Mouse (Mus musculus): Measurements from ENCODE around the gene Tcf7l1. TPM values are rescaled to one million over a fixed set of nuclear protein-coding genes. Genes with fewer than 3 reads are reported as not detected.
A peak's percentile ranks its signal among the peaks of the same experiment; 100 is the strongest.

Tcf7l1 gene
- total and polyA plus RNA-seq, 2 experiments from 2014 or later = 3.1 to 5.8 TPM

DNA sequence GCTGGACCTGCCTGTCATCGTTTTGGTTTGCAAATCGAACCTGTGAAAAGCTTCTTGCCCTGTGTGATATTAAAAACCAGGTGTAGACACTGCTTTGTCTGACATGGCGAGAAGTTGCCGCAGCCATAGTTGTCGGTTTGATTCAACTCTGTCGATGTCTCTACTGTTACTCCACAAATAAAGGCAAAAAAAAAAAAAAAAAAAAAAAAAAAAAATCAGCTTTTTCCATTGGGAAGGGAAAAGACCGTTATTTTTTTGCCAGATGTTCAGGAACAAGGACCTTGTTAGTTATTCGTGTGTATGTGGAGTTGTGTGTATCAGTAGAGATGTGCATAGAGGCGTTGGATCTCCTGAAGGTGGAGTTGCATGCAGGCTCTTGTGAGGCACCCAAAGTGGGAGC is 36.7 kb upstream of the Tcf7l1 start:
- no peak for TF ChIP-seq CTCF (IDR thresholded peaks at IDR 0.05)
- Histone ChIP-seq H3K4me3 (ENCODE audit: low read depth, low read length) (no peak overlapping the region), H3K4me1 (ENCODE audit: insufficient read depth, low read length) (0 out of 2 replicates have a peak, but pooled peaks cover 3% of the 10 kb centered on the region), H3K27me3 (ENCODE audit: insufficient read depth, low read length) (0 out of 2 replicates have a peak, but pooled peaks cover 4% of the 10 kb centered on the region), H3K36me3 (ENCODE audit: insufficient read depth, low read length) (no peaks in the 10 kb centered on the region), H3K4me2 (ENCODE audit: low read depth, low read length, poor library complexity, severe bottlenecking) (peak overlapping the region; percentile 38; the same call in 1 of the 2 replicates), H3K9ac (replicated peaks; ENCODE audit: low read length, poor library complexity, severe bottlenecking) (no peak overlapping the region), H3K27ac (ENCODE audit: low read depth, low read length) (no peak overlapping the region), H3K9me3 (ENCODE audit: low read length) (no peaks in the 10 kb centered on the region)
- WGBS = 48% methylated on average over 9 of the region's 9 CpGs
- no peak for DNase-seq (ENCODE audit: low spot score)
- no peak for ATAC-seq (ENCODE audit: low FRiP score)

DNA sequence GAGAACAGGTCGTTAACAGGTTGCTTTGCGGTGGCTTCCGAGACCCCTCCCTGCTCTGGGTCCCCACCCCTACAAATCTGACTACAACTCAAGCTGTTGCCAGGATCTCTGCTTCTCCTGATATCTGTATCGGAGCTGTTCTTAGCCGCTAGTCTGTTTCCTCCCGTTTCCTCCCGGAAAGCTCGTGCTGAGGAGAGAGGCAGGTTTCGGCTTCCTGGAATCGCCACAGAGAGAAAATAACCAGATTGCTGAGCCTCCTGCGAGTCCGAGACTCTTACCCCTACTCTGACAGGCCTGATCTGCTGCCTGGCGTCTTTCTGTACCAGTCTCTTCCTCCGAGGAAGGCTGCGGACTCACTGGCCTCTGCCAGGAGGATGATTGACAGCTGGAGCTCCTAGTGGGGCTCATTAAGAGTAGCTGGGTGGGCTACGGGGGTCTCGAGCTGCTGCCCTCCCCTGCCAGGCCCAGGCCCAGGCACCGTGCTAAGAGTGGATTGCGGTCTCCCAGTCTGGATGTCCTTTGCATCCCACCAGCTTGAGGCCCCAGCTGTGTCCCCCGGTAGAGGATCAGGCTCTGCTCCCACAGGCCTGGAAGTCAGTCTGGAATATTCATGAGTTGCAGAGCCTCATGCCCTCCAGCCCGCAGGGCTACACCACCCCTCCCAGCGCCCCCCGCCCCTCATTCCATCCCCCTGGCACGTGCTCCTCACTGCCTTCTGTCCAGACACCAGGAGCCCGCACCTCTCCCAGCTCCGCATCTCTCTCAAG is 36.1 kb upstream of the Tcf7l1 start:
- Histone ChIP-seq H3K9ac (replicated peaks; ENCODE audit: low read length, poor library complexity, severe bottlenecking) (peak overlapping the region; percentile 19; the same call in 1 of the 2 replicates), H3K36me3 (ENCODE audit: insufficient read depth, low read length) (no peaks in the 10 kb centered on the region), H3K27me3 (ENCODE audit: insufficient read depth, low read length) (0 out of 2 replicates have a peak, but pooled peaks cover 4% of the 10 kb centered on the region), H3K4me1 (ENCODE audit: insufficient read depth, low read length) (0 out of 2 replicates have a peak, but pooled peaks cover 3% of the 10 kb centered on the region), H3K4me2 (ENCODE audit: low read depth, low read length, poor library complexity, severe bottlenecking) (peak overlapping the region; percentile 38), H3K9me3 (ENCODE audit: low read length) (no peaks in the 10 kb centered on the region), H3K4me3 (ENCODE audit: low read depth, low read length) (peak overlapping the region; percentile 11; the same call in 1 of the 2 replicates), H3K27ac (ENCODE audit: low read depth, low read length) (no peak overlapping the region; the same call in 1 of the 2 replicates)
- no peak for DNase-seq (ENCODE audit: low spot score)
- TF ChIP-seq CTCF (IDR thresholded peaks at IDR 0.05) = no peak
- WGBS = 5% methylated on average over 26 of the region's 26 CpGs
- ATAC-seq (ENCODE audit: low FRiP score) = peak; percentile 42

DNA sequence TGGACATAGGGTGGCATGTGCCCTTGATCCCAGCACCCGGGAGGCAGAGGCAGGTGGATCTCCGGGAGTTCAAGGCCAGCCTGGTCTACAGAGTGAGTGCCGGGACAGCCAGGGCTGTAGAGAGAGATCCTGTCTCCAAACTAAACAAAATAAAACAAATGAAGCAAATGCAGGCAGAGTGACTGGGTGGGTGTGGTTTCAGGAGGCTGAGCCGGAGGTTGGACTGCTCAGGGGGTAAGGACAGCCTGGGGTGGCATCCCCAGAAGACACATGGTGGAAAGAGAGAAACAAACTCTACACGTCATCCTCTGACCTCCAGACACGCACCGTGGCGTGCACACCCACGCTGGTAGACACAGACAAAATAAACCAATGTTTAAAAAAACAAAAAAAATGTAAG is 24.4 kb upstream of the Tcf7l1 start:
- Histone ChIP-seq H3K4me2 (ENCODE audit: low read depth, low read length, poor library complexity, severe bottlenecking) (no peak overlapping the region), H3K9me3 (ENCODE audit: low read length) (no peaks in the 10 kb centered on the region), H3K27ac (ENCODE audit: low read depth, low read length) (no peak overlapping the region), H3K27me3 (ENCODE audit: insufficient read depth, low read length) (no peaks in the 10 kb centered on the region), H3K36me3 (ENCODE audit: insufficient read depth, low read length) (no peaks in the 10 kb centered on the region), H3K9ac (replicated peaks; ENCODE audit: low read length, poor library complexity, severe bottlenecking) (no peak overlapping the region), H3K4me1 (ENCODE audit: insufficient read depth, low read length) (no peaks in the 10 kb centered on the region), H3K4me3 (ENCODE audit: low read depth, low read length) (no peak overlapping the region)
- no peak for TF ChIP-seq CTCF (IDR thresholded peaks at IDR 0.05)
- 76% methylated on average over 9 of the region's 9 CpGs for WGBS
- DNase-seq (ENCODE audit: low spot score) (no peak), ATAC-seq (ENCODE audit: low FRiP score) (no peak)

DNA sequence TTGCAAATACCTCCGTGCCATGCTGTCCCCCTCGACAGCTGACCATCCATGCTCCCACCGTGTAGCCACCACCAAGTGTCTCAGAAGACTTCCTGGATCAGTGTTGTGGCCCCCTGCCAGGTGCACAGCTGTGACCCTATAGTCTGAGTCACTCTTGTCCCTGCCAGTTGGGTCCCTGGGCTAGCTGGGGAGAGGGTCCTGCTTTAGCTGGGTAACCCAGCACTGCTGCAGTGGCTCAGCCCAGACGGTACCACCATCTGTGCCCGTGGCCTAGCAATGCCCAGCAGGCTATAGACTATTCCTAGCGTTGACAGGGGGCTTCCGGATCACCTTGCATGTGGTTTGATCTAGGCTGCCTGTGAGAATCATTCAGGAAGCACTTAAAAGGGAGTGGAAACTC is 21.2 kb upstream of the Tcf7l1 start:
- WGBS = 70% methylated on average over 7 of the region's 7 CpGs
- H3K27ac ChIP-seq (ENCODE audit: low read depth, low read length) = no peak overlapping the region
- no peaks in the 10 kb centered on the region for H3K27me3 ChIP-seq (ENCODE audit: insufficient read depth, low read length)
- H3K4me2 ChIP-seq (ENCODE audit: low read depth, low read length, poor library complexity, severe bottlenecking) = no peak overlapping the region
- DNase-seq (ENCODE audit: low spot score) (no peak), ATAC-seq (ENCODE audit: low FRiP score) (no peak)
- H3K36me3 ChIP-seq (ENCODE audit: insufficient read depth, low read length) = no peaks in the 10 kb centered on the region
- H3K9ac ChIP-seq (replicated peaks; ENCODE audit: low read length, poor library complexity, severe bottlenecking) = no peak overlapping the region
- H3K4me1 ChIP-seq (ENCODE audit: insufficient read depth, low read length) = no peaks in the 10 kb centered on the region
- TF ChIP-seq CTCF (IDR thresholded peaks at IDR 0.05) = no peak
- H3K4me3 ChIP-seq (ENCODE audit: low read depth, low read length) = no peak overlapping the region
- H3K9me3 ChIP-seq (ENCODE audit: low read length) = no peaks in the 10 kb centered on the region

DNA sequence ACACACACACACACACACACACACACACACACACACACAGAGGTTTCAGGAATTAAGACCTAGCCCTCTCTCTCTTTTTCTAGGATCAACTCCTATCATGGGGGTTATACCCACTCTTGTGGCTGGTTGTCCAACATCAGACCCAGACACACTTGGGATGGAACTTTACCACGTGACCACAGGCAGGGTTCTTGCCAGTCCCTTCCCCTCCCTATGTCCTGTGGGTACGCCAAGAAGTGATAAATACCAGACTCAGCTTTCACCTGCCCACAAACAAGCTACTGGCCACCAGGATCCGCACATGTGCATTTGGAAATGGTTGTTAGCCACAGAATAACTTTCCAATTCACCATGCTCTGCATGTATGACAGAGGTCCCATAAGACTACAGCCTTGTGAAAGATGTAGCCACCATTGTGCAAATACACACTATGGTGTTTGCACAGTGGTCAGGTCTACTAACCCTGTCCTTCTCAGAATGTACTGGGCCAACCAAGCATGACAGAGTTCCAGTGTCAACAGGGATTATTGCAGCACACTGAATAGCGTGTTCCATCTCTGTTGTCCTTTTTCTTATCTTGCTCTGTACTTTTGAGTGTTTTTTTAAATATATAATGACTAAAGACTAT is 20.6 kb upstream of the Tcf7l1 start:
- no peak for ATAC-seq (ENCODE audit: low FRiP score)
- no peaks in the 10 kb centered on the region for H3K27me3 ChIP-seq (ENCODE audit: insufficient read depth, low read length)
- DNase-seq (ENCODE audit: low spot score) = no peak

DNA sequence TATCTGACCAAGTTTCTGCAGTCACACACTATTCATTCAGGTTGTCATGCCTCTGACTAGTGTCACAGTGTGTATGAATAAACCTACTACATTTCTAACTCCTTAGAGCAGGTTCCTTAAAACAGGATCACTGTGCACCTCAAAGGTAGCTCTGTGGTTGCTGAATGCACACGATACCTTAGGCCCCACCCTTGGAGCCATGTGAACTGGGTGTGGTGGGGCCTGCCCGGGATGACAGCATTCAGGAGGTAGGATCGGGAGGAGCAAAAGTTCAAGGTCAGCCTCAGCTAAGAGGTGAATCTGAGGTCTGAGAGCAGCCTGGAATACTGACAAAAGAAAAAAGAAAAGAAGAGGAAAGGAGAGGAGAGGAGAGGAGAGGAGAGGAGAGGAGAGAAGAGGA is 19.3 kb upstream of the Tcf7l1 start:
- Histone ChIP-seq H3K9ac (replicated peaks; ENCODE audit: low read length, poor library complexity, severe bottlenecking) (no peak overlapping the region), H3K4me3 (ENCODE audit: low read depth, low read length) (no peak overlapping the region), H3K27ac (ENCODE audit: low read depth, low read length) (no peak overlapping the region), H3K4me2 (ENCODE audit: low read depth, low read length, poor library complexity, severe bottlenecking) (no peak overlapping the region), H3K4me1 (ENCODE audit: insufficient read depth, low read length) (no peaks in the 10 kb centered on the region), H3K27me3 (ENCODE audit: insufficient read depth, low read length) (no peaks in the 10 kb centered on the region), H3K36me3 (ENCODE audit: insufficient read depth, low read length) (no peaks in the 10 kb centered on the region), H3K9me3 (ENCODE audit: low read length) (no peaks in the 10 kb centered on the region)
- TF ChIP-seq CTCF (IDR thresholded peaks at IDR 0.05) = no peak
- 67% methylated on average over 3 of the region's 3 CpGs for WGBS
- DNase-seq (ENCODE audit: low spot score) (no peak), ATAC-seq (ENCODE audit: low FRiP score) (no peak)

More for the DNA sequence above, 20.6 kb upstream of the Tcf7l1 start:
- 73% methylated on average over 4 of the region's 4 CpGs for WGBS
- Histone ChIP-seq H3K9me3 (ENCODE audit: low read length) (no peaks in the 10 kb centered on the region), H3K4me2 (ENCODE audit: low read depth, low read length, poor library complexity, severe bottlenecking) (no peak overlapping the region), H3K27ac (ENCODE audit: low read depth, low read length) (no peak overlapping the region), H3K4me3 (ENCODE audit: low read depth, low read length) (no peak overlapping the region), H3K9ac (replicated peaks; ENCODE audit: low read length, poor library complexity, severe bottlenecking) (no peak overlapping the region), H3K4me1 (ENCODE audit: insufficient read depth, low read length) (no peaks in the 10 kb centered on the region), H3K36me3 (ENCODE audit: insufficient read depth, low read length) (no peaks in the 10 kb centered on the region)
- no peak for TF ChIP-seq CTCF (IDR thresholded peaks at IDR 0.05)

All from midbrain, postnatal 0 days (tissue).